Mouse (Mus musculus) c-Kit-negative CD71-positive TER-119-positive erythroid progenitor cells, embryonic 14.5 days (primary cell): Measurements from ENCODE around the gene Sh3pxd2a.
A peak's percentile ranks its signal among the peaks of the same experiment; 100 is the strongest.
"Not testable (repeated sequence)": the region's sequence is repeated elsewhere in the genome, so short reads cannot be mapped to it uniquely, and the experiment has no call there.

ENCODE experiments used
- DNase-seq: peaks from one replicate; pipeline ENCODE4 v3.0.0-alpha.2; 2013; ENCODE audit warnings: low read depth, low spot score

The Sh3pxd2a gene

GRCm38 (mm10) chr19:47410301-47410700 is 53.9 kb downstream of the Sh3pxd2a start:
- DNase-seq, result no peak

GRCm38 (mm10) chr19:47409142-47409541 is 55.1 kb downstream of the Sh3pxd2a start:
- no peak for DNase-seq

DNA sequence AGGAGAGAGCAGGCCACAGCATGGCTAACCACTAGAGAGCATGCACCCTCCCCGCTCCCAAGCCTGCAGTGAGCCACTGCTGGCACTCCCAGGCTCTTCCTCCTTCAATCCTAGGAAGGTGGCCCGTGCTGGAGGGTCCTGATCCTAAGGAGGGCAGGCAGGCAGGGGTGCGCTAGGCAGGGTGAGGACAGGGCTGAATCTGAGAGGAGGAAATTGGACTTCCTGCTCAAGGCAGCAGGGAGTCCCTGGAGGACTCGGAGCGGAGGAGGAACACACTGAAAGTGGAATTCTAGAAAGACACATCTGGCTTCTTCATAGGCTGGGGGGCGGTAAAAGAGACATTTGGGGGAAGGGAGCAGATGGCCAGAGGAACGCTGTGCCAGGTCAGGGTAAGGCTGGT is 55.5 kb downstream of the Sh3pxd2a start:
- no peak for DNase-seq

DNA sequence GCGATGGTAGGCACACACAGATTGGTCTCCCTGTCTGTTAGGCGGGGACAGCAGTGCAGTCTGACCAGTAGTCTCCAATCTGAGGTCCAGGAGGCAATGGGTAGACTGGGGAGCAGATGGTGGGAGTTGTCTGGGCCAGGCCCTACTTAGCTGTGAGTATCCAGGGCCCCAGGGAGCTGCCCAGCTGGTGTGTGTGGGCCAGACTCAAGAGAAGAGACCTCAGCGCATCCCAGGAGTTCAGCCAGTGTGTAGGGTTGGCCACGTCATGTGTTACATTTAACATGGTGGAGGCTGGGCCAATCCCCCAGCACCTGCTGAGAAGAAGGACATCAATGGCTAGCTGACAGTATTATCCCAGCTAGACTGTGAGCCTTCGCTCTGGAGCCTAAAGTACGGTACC is 56.9 kb downstream of the Sh3pxd2a start:
- DNase-seq, result no peak

- no peak for DNase-seq
Measured at GRCm38 (mm10) chr19:47406524-47406923, 57.7 kb downstream of the Sh3pxd2a start.

DNA sequence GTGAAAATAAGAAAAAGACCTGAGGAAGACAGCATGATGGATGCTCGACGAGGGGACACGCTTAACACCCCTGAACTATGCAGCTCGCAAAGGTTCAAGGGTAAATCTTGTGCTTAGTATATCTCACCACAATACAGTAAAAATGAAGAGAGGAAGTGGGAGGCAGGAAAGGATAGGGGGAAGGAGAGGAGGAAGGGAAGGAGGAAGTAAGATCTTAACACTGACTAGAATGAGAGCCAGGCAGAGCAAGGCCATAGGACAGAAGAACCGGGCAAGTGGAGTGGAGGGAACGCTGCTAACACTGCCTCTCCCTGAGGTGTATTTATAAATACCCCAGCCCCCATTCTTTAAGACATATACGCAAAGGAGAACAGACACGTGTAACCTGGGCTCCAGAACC is 58.7 kb downstream of the Sh3pxd2a start:
- no peak for DNase-seq

DNA sequence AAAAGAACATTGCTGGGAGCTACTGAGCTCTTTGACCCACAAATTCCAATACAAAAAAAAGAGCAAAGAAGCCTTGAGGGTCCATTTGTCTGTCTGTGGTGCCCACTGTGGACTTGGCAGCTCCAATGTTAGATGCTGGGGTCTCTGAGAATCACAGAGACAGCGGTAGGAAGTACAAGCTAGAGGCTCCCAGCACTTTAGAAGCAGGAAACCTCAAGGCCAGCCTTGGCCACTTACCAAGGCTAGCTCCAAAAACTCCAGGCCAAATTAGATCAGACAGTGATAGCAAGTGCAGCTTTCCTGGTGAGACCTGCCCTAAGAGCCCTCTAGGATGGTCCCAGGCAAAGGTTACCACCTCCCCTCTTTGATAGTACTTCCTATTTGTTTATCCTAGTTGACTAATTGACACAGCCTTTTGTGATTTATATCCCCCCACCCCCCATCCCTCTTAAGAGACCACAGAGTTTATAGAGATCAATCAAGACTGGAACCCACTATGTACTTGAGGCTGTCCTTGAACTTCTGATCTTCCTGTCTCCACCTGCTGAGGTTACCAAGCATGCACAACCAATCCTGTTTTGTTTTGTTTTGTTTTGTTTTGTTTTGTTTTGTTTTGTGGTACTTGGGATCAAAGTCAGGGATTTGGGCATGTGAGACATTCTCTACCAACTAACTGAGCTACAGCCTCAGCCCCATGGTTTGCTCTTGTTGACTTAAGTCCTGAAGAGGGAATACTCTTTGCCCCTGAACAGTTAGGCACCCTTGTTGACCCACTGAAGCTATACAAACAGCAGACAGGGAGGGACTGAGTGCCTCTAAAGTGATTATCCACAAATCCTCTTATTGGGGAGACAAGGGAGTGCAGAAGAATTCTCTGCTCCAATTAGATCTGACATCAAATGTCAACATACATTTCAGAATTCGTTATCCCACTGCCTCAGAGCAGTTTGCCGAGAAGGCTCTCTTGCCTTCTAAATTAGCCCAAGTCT is 60.5 kb downstream of the Sh3pxd2a start:
- no peak for DNase-seq

- peak; percentile 80 for DNase-seq
Measured at GRCm38 (mm10) chr19:47402976-47403375, 61.2 kb downstream of the Sh3pxd2a start.

DNA sequence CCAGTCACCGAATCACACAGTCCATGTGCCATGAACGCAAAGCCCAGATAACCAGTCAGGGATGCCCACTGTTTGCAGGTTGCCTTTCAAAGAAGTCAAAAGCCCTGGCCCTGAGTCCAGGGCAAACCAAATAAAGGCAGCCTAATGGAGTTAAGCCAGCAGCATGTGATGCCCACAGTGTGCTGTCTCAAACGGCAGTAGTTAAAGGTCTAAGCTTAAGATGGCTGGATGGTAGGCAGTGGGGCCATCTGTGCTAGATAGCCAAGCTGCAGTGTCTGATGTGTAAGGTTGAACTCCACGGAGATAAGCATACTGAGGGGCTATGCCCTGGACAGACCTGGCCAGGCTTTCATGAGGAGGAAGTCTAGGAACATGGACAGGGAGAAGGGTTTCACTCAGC is 61.7 kb downstream of the Sh3pxd2a start:
- DNase-seq, result no peak

- DNase-seq, result no peak
Measured at GRCm38 (mm10) chr19:47399709-47400108, 64.5 kb downstream of the Sh3pxd2a start.

DNA sequence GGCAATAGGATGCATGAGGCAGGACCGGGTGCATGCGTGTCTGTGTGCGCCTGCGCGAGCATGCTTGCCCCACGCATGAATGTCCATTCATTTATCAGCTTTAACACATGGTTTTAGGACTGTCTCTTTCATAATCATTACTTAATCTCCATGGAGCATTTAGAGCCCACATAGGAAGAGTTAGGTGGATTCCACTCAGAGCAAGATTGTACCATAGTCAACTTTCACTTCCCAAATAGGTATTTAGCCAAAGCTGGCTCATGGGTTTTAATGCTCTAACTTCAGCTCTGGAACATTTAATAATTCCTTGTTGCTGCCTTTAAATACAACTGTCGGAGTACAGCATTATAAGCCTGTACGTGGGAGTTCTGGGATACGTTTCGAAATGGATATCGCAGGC is 65.2 kb downstream of the Sh3pxd2a start:
- DNase-seq, result no peak

DNA sequence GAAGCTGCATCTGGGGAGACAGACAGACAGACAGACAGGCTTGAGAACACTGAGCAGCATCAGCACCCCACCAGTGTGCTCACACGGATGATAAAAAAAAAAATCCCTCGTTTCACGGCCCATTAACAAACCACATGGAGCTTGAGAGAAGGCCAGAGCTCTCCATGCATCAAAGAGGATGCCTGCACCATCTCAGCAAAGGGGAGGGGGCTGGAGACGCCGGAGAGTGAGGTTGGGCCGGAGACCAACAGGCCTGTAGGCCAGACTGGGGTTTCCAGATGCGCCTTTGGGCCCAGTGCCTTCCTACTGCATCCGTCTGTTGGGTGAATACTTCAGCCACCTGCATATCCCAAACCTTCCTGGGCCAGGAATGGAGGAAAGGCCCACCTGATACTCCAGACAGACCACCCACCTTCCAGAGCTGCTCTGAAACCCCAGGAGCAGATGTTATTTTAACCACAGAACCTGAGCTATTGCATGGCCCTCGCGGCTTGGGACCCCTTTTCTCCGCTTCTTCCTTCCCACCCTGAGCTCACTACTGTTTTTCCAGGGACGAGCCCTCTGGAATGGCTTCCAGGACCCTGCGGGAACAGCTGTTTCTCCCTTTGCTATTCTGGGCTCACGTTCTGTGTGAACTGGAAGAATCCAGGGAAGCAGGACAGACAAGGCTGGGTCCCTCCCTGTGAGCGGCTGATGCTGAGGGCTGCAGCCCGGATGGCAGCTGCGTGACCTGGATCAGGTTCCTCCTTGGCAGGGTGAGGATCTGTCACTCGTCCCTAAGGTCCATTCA is 66.1 kb downstream of the Sh3pxd2a start:
- no peak for DNase-seq

- no peak for DNase-seq
Measured at GRCm38 (mm10) chr19:47395338-47395737, 68.9 kb downstream of the Sh3pxd2a start.

- not testable (repeated sequence) for DNase-seq
Measured at GRCm38 (mm10) chr19:47394781-47395180, 69.4 kb downstream of the Sh3pxd2a start.

DNA sequence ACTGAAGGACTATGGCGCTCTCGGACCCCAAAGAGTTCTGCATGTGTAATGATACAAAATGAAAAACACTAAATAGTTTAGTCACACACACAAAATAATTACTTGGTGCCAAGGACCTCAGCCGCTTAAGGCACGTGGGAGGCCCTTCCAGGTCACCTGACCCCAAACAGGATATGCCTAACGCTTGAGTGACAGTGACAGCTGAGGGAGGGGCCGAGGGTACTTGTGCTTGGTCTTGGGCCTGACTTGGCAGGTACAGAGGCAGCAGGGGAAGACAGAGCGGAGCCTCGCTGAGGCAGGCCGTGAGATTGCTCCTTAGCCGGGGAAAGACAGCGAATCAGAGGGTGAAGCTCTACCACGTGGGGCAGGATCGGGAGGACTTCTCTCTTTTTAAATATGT is 73.3 kb downstream of the Sh3pxd2a start:
- DNase-seq, result no peak

DNA sequence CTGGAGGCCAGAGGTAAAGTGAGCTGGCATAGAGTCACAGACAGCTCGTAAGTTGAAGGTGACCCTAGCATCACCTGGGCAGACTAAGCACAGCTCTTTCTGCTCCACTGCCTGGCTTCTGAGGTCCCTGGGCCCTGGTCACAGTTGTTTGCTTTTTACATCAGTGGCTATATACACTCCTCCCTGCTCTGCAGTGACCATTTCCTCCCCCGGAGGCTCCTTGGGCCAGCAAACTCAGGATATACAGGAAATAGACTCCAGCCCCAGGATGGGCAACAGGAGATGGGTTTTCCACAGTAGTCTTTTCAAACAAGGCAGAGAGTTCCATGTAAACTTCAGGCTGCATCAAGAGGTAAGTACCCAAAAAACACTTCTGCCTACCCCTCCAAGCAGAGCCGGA is 76.3 kb downstream of the Sh3pxd2a start:
- DNase-seq, result no peak

DNA sequence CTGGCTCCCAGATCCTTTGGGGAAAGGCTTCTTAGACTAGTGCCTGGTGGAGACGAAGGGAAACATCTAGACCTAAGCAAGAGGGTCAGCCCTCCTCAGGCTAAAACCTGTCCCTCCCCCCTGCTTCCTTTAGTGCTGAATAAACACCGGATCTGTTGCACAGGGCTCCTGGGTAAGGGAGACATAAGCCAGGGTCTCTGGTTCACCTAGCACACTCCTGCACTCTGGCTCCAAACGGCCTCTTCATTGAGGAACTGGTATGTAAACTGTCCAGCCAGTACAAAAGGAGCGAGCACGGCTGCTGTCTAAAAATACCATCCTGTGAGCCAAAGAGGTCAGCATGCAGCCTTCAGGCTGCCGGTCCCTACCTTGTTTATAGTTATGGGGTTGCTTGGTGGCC is 76.8 kb downstream of the Sh3pxd2a start:
- DNase-seq, result no peak

- no peak for DNase-seq
Measured at GRCm38 (mm10) chr19:47385971-47386370, 78.2 kb downstream of the Sh3pxd2a start.

DNA sequence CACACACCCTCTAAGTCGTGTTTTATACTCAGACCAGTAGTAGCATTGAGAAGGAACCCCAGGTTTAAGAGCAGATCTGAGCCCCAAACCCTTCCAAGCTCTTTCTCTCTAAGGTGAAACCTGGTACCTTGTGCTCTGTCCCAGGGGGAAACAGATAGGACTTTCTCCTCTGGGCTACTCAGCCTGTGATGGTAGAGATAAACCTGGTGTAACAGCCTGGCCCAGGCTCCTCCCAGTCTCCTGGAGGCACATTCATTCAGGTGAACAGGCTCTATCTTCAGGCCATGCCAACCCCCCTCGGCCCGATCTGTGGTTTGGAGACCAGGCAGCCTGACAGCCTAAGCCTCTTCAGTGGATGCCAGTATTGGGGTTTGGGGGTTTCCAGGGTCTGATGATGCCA is 79.6 kb downstream of the Sh3pxd2a start:
- peak; percentile 69 for DNase-seq

- DNase-seq, result peak; percentile 77
Measured at GRCm38 (mm10) chr19:47384036-47384435, 80.2 kb downstream of the Sh3pxd2a start.

DNA sequence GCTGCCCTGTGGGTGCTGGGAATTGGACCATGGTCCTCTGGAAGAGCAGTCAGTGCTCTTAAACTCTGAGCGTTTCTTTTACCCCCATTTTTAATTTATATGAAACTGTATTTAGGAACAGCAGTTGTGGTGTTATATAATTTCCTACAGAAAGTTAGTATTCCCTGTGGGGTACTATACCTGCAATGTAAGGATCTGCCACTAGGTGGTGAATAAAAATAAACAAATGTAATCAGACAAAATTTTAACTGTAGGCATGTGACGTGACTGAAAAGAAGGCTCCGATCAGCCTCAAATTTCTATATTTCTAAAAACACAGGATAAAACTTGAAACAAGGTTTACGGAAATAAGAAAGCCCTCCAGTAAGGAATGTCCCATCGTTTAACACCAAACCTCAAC is 81.9 kb downstream of the Sh3pxd2a start:
- no peak for DNase-seq

- no peak for DNase-seq
Measured at GRCm38 (mm10) chr19:47381011-47381410, 83.2 kb downstream of the Sh3pxd2a start.

- DNase-seq, result peak; percentile 83
Measured at GRCm38 (mm10) chr19:47379141-47379540, 85.1 kb downstream of the Sh3pxd2a start.
